ENCODE assay signal across 9 mouse cellular contexts in genomic region chr2:103700514-103700913, GRCm38 (mm10).
A peak's percentile ranks its signal among the peaks of the same experiment; 100 is the strongest.
DNase-seq lines count a peak whose midpoint lies in the region; ATAC-seq and TF ChIP-seq lines count a peak whose summit lies in the region.
"Had no signal": no experiment of that assay in that cellular context is flagged by ENCODE, and none has a peak within 500 bp of the region (broad histone marks: within the 10 kb centered on the region; RNA-seq: fewer than 3 reads in every experiment).

No protein-coding gene starts in this region.

- 75% methylated on average over 12 of the region's 12 CpGs for WGBS in heart, embryonic 10.5 days
- WGBS in lung, embryonic 14.5 days: 80% methylated on average over 12 of the region's 12 CpGs
- 79% methylated on average over 12 of the region's 12 CpGs for WGBS in embryonic facial prominence, embryonic 14.5 days

- ATAC-seq in lung, embryonic 14.5 days (ENCODE audit: insufficient read depth): no peak
- peak; percentile 22; the same call in 1 of the 2 replicates for ATAC-seq in embryonic facial prominence, embryonic 14.5 days (ENCODE audit: low read depth)

- H3K4me1 ChIP-seq in heart, embryonic 10.5 days: peaks cover 11% of the 10 kb centered on the region; the same call in 1 of the 2 replicates
- no peaks in the 10 kb centered on the region for H3K4me1 ChIP-seq in lung, embryonic 14.5 days (ENCODE audit: insufficient read depth)
- H3K4me1 ChIP-seq in embryonic facial prominence, embryonic 14.5 days (ENCODE audit: control insufficient read depth, insufficient read depth, low read length): peaks cover 5% of the 10 kb centered on the region

- H3K9ac ChIP-seq in lung, embryonic 14.5 days: no peak overlapping the region
- H3K9ac ChIP-seq in embryonic facial prominence, embryonic 14.5 days (ENCODE audit: low read depth, low read length): no peak overlapping the region

- DNase-seq in heart, embryonic 10.5 days (ENCODE audit: low spot score): no peak
- no peak for DNase-seq in heart, postnatal 25 days (ENCODE audit: low spot score)
- no peak for DNase-seq in lung, embryonic 14.5 days
- no peak for DNase-seq in lung, postnatal 10 days
- peak; percentile 31 for DNase-seq in embryonic facial prominence, embryonic 14.5 days (ENCODE audit: low spot score)
- DNase-seq in thymus, postnatal 36 days: peak; percentile 35 to 59
- DNase-seq in adrenal gland, postnatal 25 days: no peak
- no peak for DNase-seq in layer of hippocampus, postnatal 10 days (ENCODE audit: low spot score in 2 of 2)
- DNase-seq: cerebellum, adult 9-10 months had no signal

- H3K27ac ChIP-seq in heart, embryonic 10.5 days: 0 out of 2 replicates have a peak overlapping the region, but pooled peaks have one; percentile 19
- H3K27ac ChIP-seq in lung, embryonic 14.5 days (ENCODE audit: low read depth): no peak overlapping the region
- H3K27ac ChIP-seq in embryonic facial prominence, embryonic 14.5 days (replicated peaks; ENCODE audit: low read depth, low read length): no peak overlapping the region

- H3K36me3 ChIP-seq in heart, embryonic 10.5 days: peaks cover 49% of the 10 kb centered on the region
- H3K36me3 ChIP-seq in lung, embryonic 14.5 days (ENCODE audit: insufficient read depth): 0 out of 2 replicates have a peak, but pooled peaks cover 5% of the 10 kb centered on the region
- H3K36me3 ChIP-seq in embryonic facial prominence, embryonic 14.5 days (ENCODE audit: control insufficient read depth, insufficient read depth, low read length): peaks cover 23% of the 10 kb centered on the region

- H3K27me3 ChIP-seq in heart, embryonic 10.5 days (ENCODE audit: insufficient read depth, poor library complexity, severe bottlenecking): no peaks in the 10 kb centered on the region
- H3K27me3 ChIP-seq in lung, embryonic 14.5 days (ENCODE audit: insufficient read depth, low read length): no peaks in the 10 kb centered on the region
- H3K27me3 ChIP-seq in embryonic facial prominence, embryonic 14.5 days (replicated peaks; ENCODE audit: control insufficient read depth, insufficient read depth, low read length): no peaks in the 10 kb centered on the region

- peak; percentile 53 for TF ChIP-seq CTCF in lung, embryonic 14.5 days (IDR thresholded peaks at IDR 0.05; ENCODE audit: low read depth)

- no peak overlapping the region for H3K4me3 ChIP-seq in heart, embryonic 10.5 days
- H3K4me3 ChIP-seq in lung, embryonic 14.5 days (ENCODE audit: low read depth, low read length): no peak overlapping the region
- H3K4me3 ChIP-seq in embryonic facial prominence, embryonic 14.5 days (ENCODE audit: low read depth, low read length): no peak overlapping the region

- H3K4me2 ChIP-seq in lung, embryonic 14.5 days: no peak overlapping the region
- H3K4me2 ChIP-seq in embryonic facial prominence, embryonic 14.5 days (ENCODE audit: low read depth, low read length): no peak overlapping the region

- intact Hi-C loops in heart, postnatal 25 days (cut with DNase I): loop anchor here (5.0 kb wide), 2 partner anchors 38 to 133 kb away; partner anchors contain the start of gene Abtb2

- no peaks in the 10 kb centered on the region for H3K9me3 ChIP-seq in heart, embryonic 10.5 days
- no peaks in the 10 kb centered on the region for H3K9me3 ChIP-seq in lung, embryonic 14.5 days (ENCODE audit: low read depth, low read length)
- no peaks in the 10 kb centered on the region for H3K9me3 ChIP-seq in embryonic facial prominence, embryonic 14.5 days (ENCODE audit: control insufficient read depth, low read length)

Comparison
In these comparisons a context has a peak if more than half of its experiments do, and no peak if none do; other contexts are left out.
1. DNase-seq: peak in embryonic facial prominence, embryonic 14.5 days (single experiment) and thymus, postnatal 36 days (2 of 2); none in heart, embryonic 10.5 days (single experiment), heart, postnatal 25 days (single experiment), lung, embryonic 14.5 days (single experiment), lung, postnatal 10 days (single experiment), adrenal gland, postnatal 25 days (single experiment) and layer of hippocampus, postnatal 10 days (0 of 2).